Mouse (Mus musculus): ENCODE results near the gene Mnat1. TPM values are rescaled to one million over a fixed set of nuclear protein-coding genes. Genes with fewer than 3 reads are reported as not detected.

The Mnat1 gene
- total RNA-seq, 2 experiments from 2014 or later, result 18.0 to 20.7 TPM

DNA sequence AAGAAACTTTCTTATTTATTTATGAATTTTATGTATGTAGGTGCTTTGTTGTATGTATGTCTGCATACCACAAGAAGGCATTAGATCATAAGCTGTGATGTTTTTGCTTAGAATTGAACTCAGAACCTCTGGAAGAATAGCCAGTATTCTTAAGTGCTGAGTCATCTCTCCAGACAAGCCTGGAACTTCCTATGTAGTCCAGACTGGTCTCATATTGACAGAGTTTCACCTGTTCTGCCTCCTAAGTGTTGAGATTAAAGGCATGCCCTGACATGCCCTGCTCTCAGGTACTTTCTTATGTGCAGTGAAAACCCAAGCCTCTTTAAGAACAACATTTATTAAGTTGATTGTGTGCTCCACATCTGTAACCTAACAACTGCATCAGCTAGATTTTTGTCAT is 171.4 kb downstream of the Mnat1 start:
- no peak for DNase-seq (ENCODE audit: low spot score in 2 of 2)
- intact Hi-C loops (cut with DNase I), result no loop called here

DNA sequence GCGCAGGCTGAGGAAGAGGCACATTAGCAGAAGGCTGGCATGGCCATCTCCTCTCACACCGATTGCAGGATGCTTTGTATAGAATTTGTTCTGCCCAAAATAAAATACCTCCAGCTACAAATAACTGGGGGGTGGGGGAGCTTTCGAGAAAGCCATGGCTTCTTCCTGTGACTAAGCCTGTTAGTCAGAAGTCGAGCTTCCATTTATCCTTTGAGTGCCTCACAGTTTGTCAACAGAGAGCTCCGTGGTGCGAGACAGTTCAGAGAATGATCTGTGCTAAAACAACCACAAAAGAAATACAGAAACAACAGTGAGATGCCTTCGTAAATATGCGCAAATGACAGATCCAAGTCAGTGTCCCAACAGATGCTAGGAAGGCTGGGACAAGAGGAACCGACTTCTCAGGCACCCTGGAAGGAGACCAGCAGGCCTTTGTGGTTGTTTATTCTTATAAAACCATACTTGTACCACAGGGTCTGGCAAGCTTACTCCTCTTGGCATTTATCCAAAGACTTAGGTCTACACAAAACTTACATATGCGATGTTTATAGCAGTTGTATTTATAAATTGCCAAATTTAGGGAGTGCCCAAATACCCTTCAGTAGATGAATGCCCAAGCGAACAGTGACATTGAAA is 172.1 kb downstream of the Mnat1 start:
- intact Hi-C loops (cut with DNase I), result no loop called here

DNA sequence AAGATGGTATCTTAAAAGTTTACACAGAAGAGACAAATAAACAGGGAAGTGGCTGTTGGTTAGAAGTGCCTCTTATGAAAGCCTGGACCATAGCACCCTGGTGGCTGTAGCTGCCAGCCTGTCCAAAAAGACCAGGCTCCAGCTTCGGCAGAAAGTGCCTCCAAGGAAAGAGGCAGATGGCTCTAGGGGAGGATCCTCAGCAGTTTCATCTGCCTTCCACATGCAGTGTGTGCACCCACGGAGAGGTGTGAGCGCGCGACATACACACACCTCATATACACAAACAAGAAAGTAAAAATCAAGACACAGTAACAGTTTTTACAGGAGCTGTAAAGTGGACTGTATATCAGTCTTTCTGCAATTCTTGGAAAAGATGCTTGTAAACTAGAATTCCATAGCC is 175.1 kb downstream of the Mnat1 start:
- DNase-seq (ENCODE audit: low spot score in 2 of 2), result peak in 1 of 2 experiments; percentile 40
- intact Hi-C loops (cut with DNase I), result no loop called here

More for the DNA sequence above, 172.1 kb downstream of the Mnat1 start:
- DNase-seq (ENCODE audit: low spot score in 2 of 2), result no peak

DNA sequence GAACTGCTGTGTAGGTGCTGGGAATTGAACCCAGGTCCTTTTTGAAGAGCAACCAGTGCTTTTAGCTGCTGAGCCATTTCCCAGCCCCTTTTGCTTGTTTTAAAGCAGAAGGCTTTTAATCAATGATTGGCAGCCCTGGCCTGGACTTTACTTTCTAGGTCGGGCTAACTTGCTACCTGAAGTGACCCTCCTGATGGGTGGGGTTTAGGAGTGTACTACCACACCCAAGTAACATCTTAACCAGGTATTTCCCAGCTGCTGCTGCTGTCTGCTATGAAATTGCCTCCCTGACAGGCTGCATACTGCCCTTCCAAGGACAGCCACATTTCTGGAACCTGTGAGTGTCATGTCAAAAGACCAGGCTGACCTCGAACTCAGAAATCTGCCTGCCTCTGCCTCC is 177.0 kb downstream of the Mnat1 start:
- intact Hi-C loops (cut with DNase I), result no loop called here
- DNase-seq (ENCODE audit: low spot score in 2 of 2), result no peak

DNA sequence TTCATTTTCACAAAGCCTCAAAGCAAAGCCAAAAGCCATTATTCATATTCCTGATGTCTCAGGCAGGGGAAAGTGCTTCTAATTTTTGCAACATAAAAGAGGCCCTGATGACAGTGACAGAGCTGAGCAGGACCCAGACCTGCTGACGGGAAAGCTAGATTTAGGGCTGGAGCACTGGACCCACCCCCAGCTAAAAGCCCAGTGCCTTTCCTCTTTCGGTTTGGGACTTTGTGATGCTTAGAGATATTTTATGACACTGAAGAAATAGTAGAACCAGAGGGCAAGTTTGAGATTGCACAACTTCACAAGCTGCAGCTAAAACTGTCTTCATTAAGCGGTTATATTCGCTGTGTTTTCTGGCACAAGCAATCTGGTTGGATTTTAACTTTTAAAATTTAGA is 181.1 kb downstream of the Mnat1 start:
- intact Hi-C loops (cut with DNase I), result no loop called here

DNA sequence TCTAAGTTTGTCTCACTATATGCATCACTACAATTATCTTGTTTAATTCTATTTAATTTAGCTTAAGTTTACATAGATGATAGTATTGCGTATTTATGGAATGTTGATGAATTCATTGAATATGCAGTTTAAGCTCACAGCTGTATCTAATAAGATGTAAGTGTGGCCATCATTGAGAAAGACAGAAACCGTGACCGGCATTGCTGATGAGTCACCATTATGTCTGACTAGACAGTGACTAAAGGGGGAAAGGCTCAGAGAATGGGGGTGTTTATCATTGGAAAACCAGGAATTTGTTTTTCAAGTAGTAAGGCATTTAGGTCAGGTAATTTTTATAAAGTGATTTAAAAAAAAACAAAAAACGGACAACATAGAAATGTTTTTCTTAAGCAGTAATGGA is 184.2 kb downstream of the Mnat1 start:
- no peak for DNase-seq (ENCODE audit: low spot score in 2 of 2)
- intact Hi-C loops (cut with DNase I), result no loop called here

More for the DNA sequence above, 181.1 kb downstream of the Mnat1 start:
- DNase-seq (ENCODE audit: low spot score in 2 of 2), result no peak

DNA sequence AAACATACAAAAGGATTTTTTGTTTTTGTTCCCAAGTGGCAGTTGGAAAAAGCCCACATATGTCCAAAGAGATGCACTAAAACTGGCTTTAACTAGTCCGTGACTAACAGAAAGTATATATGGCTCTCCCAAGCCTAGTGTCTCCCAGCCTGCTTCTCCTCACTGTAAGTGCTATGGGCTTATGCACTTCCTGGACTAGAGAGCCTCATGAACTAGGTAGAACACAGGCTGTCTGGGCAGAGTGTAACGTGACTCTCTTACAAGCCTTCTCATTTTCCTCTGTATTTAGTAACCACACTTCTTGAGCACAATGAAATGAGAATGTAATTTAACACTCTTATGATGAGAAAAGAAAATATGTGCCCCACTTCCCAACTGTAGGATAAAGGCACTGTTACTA is 185.2 kb downstream of the Mnat1 start:
- intact Hi-C loops (cut with DNase I), result no loop called here
- peak in 1 of 2 experiments; percentile 10 for DNase-seq (ENCODE audit: low spot score in 2 of 2)

DNA sequence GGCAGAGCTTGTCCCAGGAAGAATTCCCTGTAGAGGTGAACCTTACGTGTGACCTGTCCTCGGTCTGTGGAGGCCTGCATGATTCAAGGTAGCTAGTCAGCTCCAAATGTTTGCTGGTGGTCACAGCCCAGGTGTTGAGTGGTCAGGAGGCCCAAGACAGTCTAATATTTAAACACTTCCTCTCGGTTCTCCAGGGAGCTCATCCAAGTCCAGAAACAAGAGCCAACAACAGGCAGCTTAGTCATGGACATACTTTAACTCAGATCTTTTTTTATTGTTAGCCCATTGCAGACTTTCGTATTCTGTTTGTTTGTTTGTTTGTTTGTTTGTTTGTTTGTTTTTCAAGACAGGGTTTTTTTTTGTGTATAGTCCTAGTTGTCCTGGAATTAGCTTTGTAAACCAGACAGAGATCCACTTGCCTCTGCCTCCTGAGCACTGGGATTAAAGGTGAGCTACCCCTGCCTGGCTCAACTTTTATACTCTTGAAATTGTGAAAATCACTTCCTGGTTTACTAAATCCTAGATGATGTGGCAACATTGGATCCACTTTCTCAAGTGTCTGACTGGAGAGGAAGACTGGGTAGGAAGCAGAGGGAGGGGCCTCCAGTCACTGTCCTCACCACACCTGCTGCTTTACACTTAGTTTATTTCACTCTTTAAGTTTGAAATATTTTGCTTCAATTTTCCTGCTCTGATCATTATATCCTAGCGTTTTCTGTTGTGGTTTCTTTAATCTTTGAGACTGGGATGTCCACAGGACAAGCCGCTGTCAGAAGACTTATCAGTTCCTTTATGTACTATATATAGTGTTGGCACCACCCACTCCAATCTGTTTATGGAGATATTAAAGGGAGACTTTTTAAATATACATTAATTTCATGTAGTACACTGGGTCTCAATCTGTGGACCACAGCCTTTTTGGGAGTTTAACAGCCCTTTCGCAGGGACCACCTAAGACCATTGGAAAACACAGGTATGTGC is 194.5 kb downstream of the Mnat1 start:
- intact Hi-C loops (cut with DNase I), result no loop called here
- no peak for DNase-seq (ENCODE audit: low spot score in 2 of 2)

Other genes with a start within 250 kb of the Mnat1 start
- gene Six6, start 183.8 kb upstream of the Mnat1 start, total RNA-seq (2021), result not detected
- gene 4930447C04Rik, start 182.9 kb upstream of the Mnat1 start, total RNA-seq (2021), result 1 to 10 TPM; 4.9 to 9.6 TPM
- under 1 TPM; 0.14 to 0.43 TPM for gene Six1, start 69.8 kb upstream of the Mnat1 start, total RNA-seq (2021)
- gene Six4, start 10.3 kb upstream of the Mnat1 start, total RNA-seq (2021), result 1 to 10 TPM; 1.3 to 1.4 TPM
- 10 to 100 TPM; 12.3 to 14.0 TPM for gene Trmt5, start 163.0 kb downstream of the Mnat1 start, total RNA-seq (2021)
- 10 to 100 TPM; 12.1 to 17.8 TPM for gene Slc38a6, start 163.1 kb downstream of the Mnat1 start, total RNA-seq (2021)